Mouse (Mus musculus): Measurements from ENCODE around the gene Krtap5-4. TPM values are rescaled to one million over a fixed set of nuclear protein-coding genes. Genes with fewer than 3 reads are reported as not detected.

The Krtap5-4 gene
- total RNA-seq, 2 experiments from 2014 or later, result not detected

DNA sequence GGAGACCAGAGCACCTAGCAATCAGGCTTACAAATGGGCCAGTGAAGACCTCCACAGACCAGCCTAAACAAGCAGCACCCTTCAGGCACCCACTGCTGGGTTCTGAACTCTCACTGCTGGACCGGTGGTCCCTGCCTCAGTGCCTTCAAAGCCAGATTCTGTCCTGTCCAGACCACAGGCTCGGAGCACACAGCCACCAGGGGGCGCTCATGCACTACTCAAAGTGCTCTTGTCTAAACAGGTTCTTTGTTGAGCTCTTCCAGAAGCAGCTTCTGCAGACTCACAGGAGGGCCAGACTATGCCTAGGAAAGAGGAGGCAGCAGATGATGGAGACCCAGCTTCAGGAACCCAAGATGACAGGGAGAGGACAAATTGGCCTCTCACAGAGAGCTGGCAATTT, 30.9 kb downstream of the Krtap5-4 start:
- Histone ChIP-seq H3K4me3 (no peak overlapping the region), H3K27ac (no peak overlapping the region)
- DNase-seq (ENCODE audit: low spot score in 2 of 2), result peak; percentile 75 to 95
- TF ChIP-seq CTCF (conservative IDR thresholded peaks at IDR 0.05), result peak; percentile 97

DNA sequence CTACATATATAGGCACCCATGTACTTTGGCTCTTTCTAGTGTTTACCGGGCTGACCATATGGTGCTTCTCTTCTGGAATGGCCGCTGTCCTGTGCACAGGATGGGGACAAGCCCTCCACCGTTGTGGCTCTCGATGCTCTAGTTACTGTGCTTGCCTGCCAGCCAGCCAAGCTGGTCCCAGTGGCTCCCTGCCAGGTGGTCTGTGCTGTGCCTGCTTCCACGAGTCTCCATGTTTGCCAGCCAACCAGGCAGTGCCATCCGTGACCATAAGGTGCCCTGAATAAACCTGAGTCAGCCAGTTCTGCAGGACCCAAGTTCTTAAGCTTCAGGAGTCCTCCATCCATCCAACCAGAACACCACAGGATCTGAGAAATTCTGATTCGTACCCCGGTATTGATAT, 31.8 kb downstream of the Krtap5-4 start:
- no peak for TF ChIP-seq CTCF (conservative IDR thresholded peaks at IDR 0.05)
- Histone ChIP-seq H3K4me3 (no peak overlapping the region), H3K27ac (no peak overlapping the region)
- no peak for DNase-seq (ENCODE audit: low spot score in 2 of 2)

DNA sequence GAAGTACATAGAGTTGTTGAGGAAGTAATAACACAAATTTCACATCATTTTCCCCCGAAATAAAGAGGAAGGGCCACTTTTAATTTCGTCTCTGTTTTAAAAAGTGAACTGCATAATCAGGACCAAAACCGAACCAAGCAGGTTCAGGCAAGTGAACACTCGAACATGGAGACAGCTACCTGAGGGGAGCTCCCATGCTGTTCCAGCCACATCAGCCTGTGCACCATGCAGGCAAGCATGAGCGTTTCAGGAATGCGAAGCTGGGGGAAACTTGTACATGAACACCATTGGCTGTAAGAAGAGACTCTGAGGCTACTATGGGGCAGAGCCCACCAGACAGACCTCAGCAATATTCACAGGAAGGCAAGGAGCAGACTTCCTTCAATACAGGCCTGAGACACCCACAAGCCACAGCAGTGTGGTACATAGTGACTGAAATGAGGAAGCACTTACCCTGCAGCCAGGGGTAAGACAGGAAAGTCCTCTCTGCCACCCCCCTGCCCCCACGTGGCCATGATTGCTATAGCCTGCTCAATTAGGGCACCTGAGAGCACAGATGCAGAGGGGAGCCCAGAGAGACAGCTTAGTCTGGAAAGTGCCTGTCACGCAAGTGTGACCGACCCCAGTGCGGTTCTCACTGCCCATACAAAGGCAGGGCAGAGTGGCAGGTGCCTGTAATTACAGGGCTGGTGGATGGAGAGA, 37.1 kb downstream of the Krtap5-4 start:
- DNase-seq (ENCODE audit: low spot score in 2 of 2), result no peak
- Histone ChIP-seq H3K4me3 (no peak overlapping the region), H3K27ac (peak overlapping the region; percentile 51; the same call in 1 of the 2 replicates)
- no peak for TF ChIP-seq CTCF (conservative IDR thresholded peaks at IDR 0.05)

DNA sequence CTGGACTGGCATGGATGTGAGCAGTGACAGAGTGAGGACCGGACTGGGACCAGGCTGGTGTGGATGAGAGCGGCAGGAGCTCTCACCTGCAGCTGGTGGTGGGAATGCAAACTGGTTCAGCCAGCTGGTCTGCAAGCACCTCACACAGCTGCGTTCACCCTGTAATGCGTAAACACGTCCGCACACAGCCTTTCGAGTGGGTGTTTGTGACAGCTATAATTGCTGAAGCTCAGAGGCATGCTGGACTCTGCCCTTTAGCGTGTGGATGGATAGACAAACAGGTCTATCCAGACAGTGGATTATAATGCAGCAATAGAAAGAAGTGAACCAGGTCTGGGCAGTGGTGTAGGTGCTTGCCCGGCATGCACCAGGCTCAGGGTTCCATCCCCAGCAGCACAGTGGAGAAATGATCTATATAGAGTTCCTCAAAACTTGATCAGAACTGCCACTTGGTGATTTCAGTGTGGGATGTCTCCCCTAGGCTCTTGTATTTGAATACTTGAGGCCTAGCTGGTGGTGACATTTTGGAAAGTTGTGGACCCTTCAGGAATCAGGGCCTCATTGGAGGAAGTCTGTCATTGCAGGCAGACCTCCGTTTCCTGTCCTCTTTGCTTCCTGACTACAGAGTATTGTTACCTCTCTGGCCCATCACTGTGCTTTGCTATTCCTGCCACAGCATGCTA, 38.4 kb downstream of the Krtap5-4 start:
- Histone ChIP-seq H3K4me3 (no peak overlapping the region), H3K27ac (peak overlapping the region; percentile 51; the same call in 1 of the 2 replicates)
- DNase-seq (ENCODE audit: low spot score in 2 of 2), result no peak
- TF ChIP-seq CTCF (conservative IDR thresholded peaks at IDR 0.05), result no peak

DNA sequence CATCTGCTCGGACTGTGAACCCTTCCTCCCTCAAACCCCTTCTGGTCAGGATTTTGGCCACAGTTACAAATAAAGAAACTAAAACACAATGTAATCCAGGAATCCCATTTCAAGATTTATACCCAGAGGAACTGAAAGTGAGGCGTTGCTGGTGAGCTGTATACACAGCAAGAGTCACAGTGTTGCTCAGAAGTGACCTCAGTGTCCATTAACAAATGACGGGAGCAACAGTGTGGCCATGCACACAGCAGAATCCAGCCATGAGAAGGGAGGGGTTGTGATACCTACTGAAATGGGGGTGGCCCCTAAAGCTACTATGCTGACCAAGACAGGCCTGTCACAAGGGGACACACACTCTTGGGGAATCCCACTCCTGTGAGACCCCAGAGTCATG, 38.9 kb downstream of the Krtap5-4 start:
- no peak overlapping the region for H3K4me3 ChIP-seq
- DNase-seq (ENCODE audit: low spot score in 2 of 2), result no peak
- peak overlapping the region; percentile 28; the same call in 1 of the 2 replicates for H3K27ac ChIP-seq
- TF ChIP-seq CTCF (conservative IDR thresholded peaks at IDR 0.05), result no peak

DNA sequence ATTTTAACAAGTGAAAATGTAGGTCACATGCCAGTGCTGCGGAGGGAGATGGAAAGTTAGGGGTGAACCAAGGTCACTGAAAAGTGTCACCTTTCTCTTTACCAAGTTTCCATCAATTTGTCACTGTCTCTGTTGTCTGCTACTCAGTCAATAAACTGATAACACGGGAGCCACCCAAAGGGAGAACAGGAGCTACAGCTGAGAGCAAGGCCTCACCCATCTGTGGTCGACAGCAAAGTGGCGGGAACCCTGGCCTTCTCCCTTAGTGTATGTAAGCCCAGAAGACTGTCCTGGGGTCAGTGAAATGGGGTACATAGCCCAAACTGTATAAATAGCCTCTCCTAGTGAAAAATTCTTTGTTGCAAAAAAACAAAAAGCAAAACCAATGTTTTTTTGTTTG, 44.2 kb downstream of the Krtap5-4 start:
- no peak for DNase-seq (ENCODE audit: low spot score in 2 of 2)
- no peak overlapping the region for H3K27ac ChIP-seq
- no peak for TF ChIP-seq CTCF (conservative IDR thresholded peaks at IDR 0.05)
- H3K4me3 ChIP-seq, result no peak overlapping the region

DNA sequence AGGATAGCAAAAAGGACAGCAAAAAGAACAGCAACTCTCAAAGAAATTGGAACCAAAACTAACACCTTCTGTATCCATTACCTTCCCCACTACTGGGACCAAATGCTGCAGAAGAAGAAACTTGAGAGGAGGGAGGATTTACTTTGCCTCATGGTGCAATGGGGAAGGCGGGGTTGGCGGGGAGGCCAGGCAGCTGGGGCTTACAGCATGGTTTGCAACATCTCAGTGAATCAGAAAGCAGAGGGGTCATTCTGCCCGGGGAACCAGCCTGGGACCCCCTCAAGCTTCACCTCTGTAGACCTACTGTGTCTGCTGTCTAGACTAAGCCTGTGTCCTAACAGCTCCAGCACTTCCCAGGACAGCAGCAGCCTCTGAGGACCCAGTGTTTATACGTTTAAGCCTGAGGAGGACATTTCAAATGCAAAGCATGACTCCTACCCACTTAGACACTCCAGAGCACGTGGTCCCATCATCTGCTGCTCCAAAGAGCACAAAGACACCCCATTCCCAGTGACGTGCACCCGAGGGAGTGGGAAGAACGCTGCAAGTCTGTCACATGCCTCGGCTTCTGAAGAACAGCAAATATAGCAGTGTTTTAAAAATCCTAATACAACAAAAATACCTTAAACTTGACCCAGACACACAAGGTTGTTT, 46.1 kb downstream of the Krtap5-4 start:
- no peak for TF ChIP-seq CTCF (conservative IDR thresholded peaks at IDR 0.05)
- DNase-seq (ENCODE audit: low spot score in 2 of 2), result peak; percentile 65 to 82
- Histone ChIP-seq H3K27ac (peak overlapping the region; percentile 57; the same call in 1 of the 2 replicates), H3K4me3 (peak overlapping the region; percentile 2; the same call in 1 of the 2 replicates)

DNA sequence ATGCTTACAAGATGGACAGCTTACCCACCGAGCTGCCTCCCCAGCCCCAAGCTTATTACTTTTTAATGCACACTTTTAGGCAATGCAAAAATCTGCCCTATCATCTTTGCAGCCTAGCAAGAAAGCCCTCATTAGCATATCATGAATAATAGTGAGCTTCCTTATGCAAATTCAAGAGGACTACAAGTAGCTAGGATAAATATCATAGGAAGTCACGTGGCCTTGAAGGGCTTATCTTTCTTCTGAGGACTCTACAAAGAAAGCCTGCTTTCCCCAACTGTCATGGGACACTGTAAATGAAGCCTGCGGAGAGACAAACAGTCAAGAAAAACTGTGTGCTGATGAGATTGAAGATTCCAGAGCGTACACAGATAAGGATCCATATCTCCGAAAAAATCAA, 48.2 kb downstream of the Krtap5-4 start:
- H3K4me3 ChIP-seq, result no peak overlapping the region
- DNase-seq (ENCODE audit: low spot score in 2 of 2), result no peak
- no peak for TF ChIP-seq CTCF (conservative IDR thresholded peaks at IDR 0.05)
- H3K27ac ChIP-seq, result no peak overlapping the region

DNA sequence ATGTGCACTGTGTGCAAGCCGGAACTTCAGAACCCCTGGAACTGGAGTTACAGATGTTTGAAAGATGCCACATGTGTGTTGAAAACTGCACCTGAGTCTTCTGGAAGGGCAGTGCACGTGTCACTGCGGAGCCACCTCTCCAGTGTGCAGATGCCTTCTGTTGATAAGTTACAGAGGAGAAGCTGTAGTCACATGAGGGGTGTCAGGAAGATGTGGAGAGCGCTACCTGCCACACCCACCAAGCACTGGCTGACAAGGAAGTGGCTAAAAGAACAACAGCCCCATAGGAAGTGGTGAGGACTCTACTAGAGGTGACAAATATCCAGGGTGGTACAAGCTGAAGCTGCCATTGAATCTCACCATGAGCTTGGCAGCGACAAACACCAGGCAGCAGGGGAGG, 50.5 kb downstream of the Krtap5-4 start:
- DNase-seq (ENCODE audit: low spot score in 2 of 2), result no peak
- TF ChIP-seq CTCF (conservative IDR thresholded peaks at IDR 0.05), result no peak
- no peak overlapping the region for H3K27ac ChIP-seq
- H3K4me3 ChIP-seq, result no peak overlapping the region

Other genes starting within 250 kb of the Krtap5-4 start
- 10 to 100 TPM; 29.0 to 29.3 TPM for gene Mob2, start 242.5 kb upstream of the Krtap5-4 start, total RNA-seq (2021)
- gene Dusp8, start 207.7 kb upstream of the Krtap5-4 start, total RNA-seq (2021), result 100 to 1,000 TPM; 126 to 127 TPM
- gene Gm45618, start 182.8 kb upstream of the Krtap5-4 start, total RNA-seq (2021), result not detected
- not detected for gene Gm39115, start 167.5 kb upstream of the Krtap5-4 start, total RNA-seq (2021)
- gene Gm45337, start 158.9 kb upstream of the Krtap5-4 start, total RNA-seq (2021), result not detected
- not detected for gene Gm29735, start 146.4 kb upstream of the Krtap5-4 start, total RNA-seq (2021)
- not detected for gene Gm4553, start 137.8 kb upstream of the Krtap5-4 start, total RNA-seq (2021)
- gene Krtap5-2, start 127.5 kb upstream of the Krtap5-4 start, total RNA-seq (2021), result not detected
- not detected for gene Gm10153, start 113.2 kb upstream of the Krtap5-4 start, total RNA-seq (2021)
- not detected for gene Krtap5-3, start 102.2 kb upstream of the Krtap5-4 start, total RNA-seq (2021)
- gene Gm7579, start 91.7 kb upstream of the Krtap5-4 start, total RNA-seq (2021), result not detected
- not detected for gene Krtap5-5, start 73.6 kb upstream of the Krtap5-4 start, total RNA-seq (2021)
- not detected for gene Gm40460, start 62.5 kb upstream of the Krtap5-4 start, total RNA-seq (2021)
- not detected for gene Gm2431, start 45.2 kb upstream of the Krtap5-4 start, total RNA-seq (2021)
- not detected for gene Gm4559, start 29.2 kb upstream of the Krtap5-4 start, total RNA-seq (2021)
- gene Krtap5-1, start 6.4 kb upstream of the Krtap5-4 start, total RNA-seq (2021), result not detected
- 10 to 100 TPM; 35.3 to 38.6 TPM for gene Ifitm10, start 70.2 kb downstream of the Krtap5-4 start, total RNA-seq (2021)
- 1 to 10 TPM in 1 of 2 experiments, not detected in 1; 4.4 TPM for gene Gm49369, start 79.1 kb downstream of the Krtap5-4 start, total RNA-seq (2021)
- gene Ctsd, start 84.5 kb downstream of the Krtap5-4 start, total RNA-seq (2021), result 100 to 1,000 TPM; 291 to 297 TPM
- not detected for gene Syt8, start 131.3 kb downstream of the Krtap5-4 start, total RNA-seq (2021)
- not detected for gene Tnni2, start 138.3 kb downstream of the Krtap5-4 start, total RNA-seq (2021)
- gene Lsp1, start 157.3 kb downstream of the Krtap5-4 start, total RNA-seq (2021), result 1 to 10 TPM; 1.4 to 1.7 TPM
- gene Tnnt3, start 195.3 kb downstream of the Krtap5-4 start, total RNA-seq (2021), result not detected
- 1 to 10 TPM; 7.9 to 8.8 TPM for gene Mrpl23, start 229.1 kb downstream of the Krtap5-4 start, total RNA-seq (2021)

Measured in layer of hippocampus, adult 2 months (tissue).